Mouse (Mus musculus) midbrain, embryonic 11.5 days (tissue): ENCODE data around the gene Gpr152. TPM values are rescaled to one million over a fixed set of nuclear protein-coding genes. Genes with fewer than 3 reads are reported as not detected.
A peak's percentile ranks its signal among the peaks of the same experiment; 100 is the strongest.
"Not testable (repeated sequence)": the region's sequence is repeated elsewhere in the genome, so short reads cannot be mapped to it uniquely, and the experiment has no call there.

Experiments used
- ATAC-seq: fragments of 200-750 bp; cut with Nextera tagmentation; 2 replicates; pipeline ENCODE4 v1.8.0; 2017; ENCODE audit warnings: moderate TSS enrichment, moderate library complexity; ENCODE audit not compliant: low FRiP score
- DNase-seq: peaks from one replicate; pipeline ENCODE4 v3.0.0; 2015; ENCODE audit warnings: low spot score; ENCODE audit errors: missing footprints
- H3K27ac ChIP-seq: fragments of 300-500 bp; sonication (generic); 2 replicates; pipeline ENCODE4 v1.5.1; 2014; ENCODE audit warnings: low read depth, low read length
- H3K27me3 ChIP-seq: fragments of 300-500 bp; sonication (generic); 2 replicates; pipeline ENCODE4 v1.6.1; 2014; ENCODE audit warnings: mild to moderate bottlenecking, low read length, moderate library complexity, mixed read lengths; ENCODE audit not compliant: control insufficient read depth, insufficient read depth
- H3K36me3 ChIP-seq: fragments of 300-500 bp; sonication (generic); 2 replicates; pipeline ENCODE4 v1.6.1; 2014; ENCODE audit warnings: mild to moderate bottlenecking, low read length, moderate library complexity, mixed read lengths; ENCODE audit not compliant: control insufficient read depth, insufficient read depth
- H3K4me1 ChIP-seq: fragments of 300-500 bp; sonication (generic); 2 replicates; pipeline ENCODE4 v1.6.1; 2014; ENCODE audit warnings: low read length; ENCODE audit not compliant: control insufficient read depth, insufficient read depth
- H3K4me2 ChIP-seq: fragments of 300-500 bp; sonication (generic); 2 replicates; pipeline ENCODE4 v1.6.1; 2014; ENCODE audit warnings: mild to moderate bottlenecking, moderate library complexity
- H3K4me3 ChIP-seq: fragments of 300-500 bp; sonication (generic); 2 replicates; pipeline ENCODE4 v1.5.1; 2014; ENCODE audit warnings: low read depth, low read length
- H3K9ac ChIP-seq: fragments of 300-500 bp; sonication (generic); 2 replicates; pipeline ENCODE4 v1.6.1; 2014; ENCODE audit warnings: low read length
- H3K9me3 ChIP-seq: fragments of 300-500 bp; sonication (generic); 2 replicates; pipeline ENCODE4 v1.6.1; 2016; ENCODE audit warnings: low read length; ENCODE audit not compliant: control insufficient read depth
- WGBS: fragments of 180-500 bp; shearing (Covaris S2); extraction: QIAGEN DNeasy Blood & Tissue Kit; methylation state at CpG from one replicate; pipeline ENCODE4 v1.1.7; 2014; 5-methylcytosine and 5-hydroxymethylcytosine counted together
- polyA plus RNA-seq: library from polyadenylated mRNA; unstranded; fragments of >200 nt; fragmentation: Nextera tagmentation; extraction: Ambion mirVana; gene quantifications from 2 replicates; pipeline ENCODE4 v1.2.1, GENCODE M21; 2014

The Gpr152 gene
- polyA plus RNA-seq, 1 experiment from 2014 or later, result not detected

- Histone ChIP-seq H3K9ac (no peak overlapping the region), H3K4me1 (peaks cover 3% of the 10 kb centered on the region), H3K27ac (no peak overlapping the region), H3K4me2 (no peak overlapping the region), H3K4me3 (no peak overlapping the region), H3K36me3 (peaks cover 5% of the 10 kb centered on the region), H3K27me3 (no peaks in the 10 kb centered on the region), H3K9me3 (no peaks in the 10 kb centered on the region)
- DNase-seq (peak; percentile 12), ATAC-seq (no peak)
- whole genome bisulfite sequencing, result 82% methylated on average over 11 of the region's 11 CpGs
Measured at GRCm38 (mm10) chr19:4115816-4116215, 23.8 kb upstream of the Gpr152 start.

GRCm38 (mm10) chr19:4117006-4117405 is 22.6 kb upstream of the Gpr152 start:
- H3K27ac ChIP-seq, result no peak overlapping the region
- H3K4me2 ChIP-seq, result no peak overlapping the region
- no peak overlapping the region for H3K4me3 ChIP-seq
- WGBS, result 97% methylated on average over 7 of the region's 7 CpGs
- DNase-seq, result peak; percentile 49
- H3K9ac ChIP-seq, result no peak overlapping the region
- no peaks in the 10 kb centered on the region for H3K9me3 ChIP-seq
- no peaks in the 10 kb centered on the region for H3K27me3 ChIP-seq
- peaks cover 5% of the 10 kb centered on the region for H3K4me1 ChIP-seq
- peaks cover 5% of the 10 kb centered on the region for H3K36me3 ChIP-seq
- no peak for ATAC-seq

- Histone ChIP-seq H3K4me3 (no peak overlapping the region), H3K4me1 (peaks cover 5% of the 10 kb centered on the region), H3K27me3 (no peaks in the 10 kb centered on the region), H3K36me3 (peaks cover 5% of the 10 kb centered on the region), H3K4me2 (no peak overlapping the region), H3K27ac (no peak overlapping the region), H3K9me3 (no peaks in the 10 kb centered on the region), H3K9ac (no peak overlapping the region)
- no peak for ATAC-seq
- DNase-seq, result no peak
- 97% methylated on average over 2 of the region's 2 CpGs for WGBS
Measured at GRCm38 (mm10) chr19:4118350-4118749, 21.2 kb upstream of the Gpr152 start.

- no peaks in the 10 kb centered on the region for H3K27me3 ChIP-seq
- ATAC-seq (no peak), DNase-seq (no peak)
- H3K4me1 ChIP-seq, result peaks cover 5% of the 10 kb centered on the region
- H3K36me3 ChIP-seq, result no peaks in the 10 kb centered on the region
- H3K4me3 ChIP-seq, result no peak overlapping the region
- no peak overlapping the region for H3K9ac ChIP-seq
- H3K27ac ChIP-seq, result no peak overlapping the region
- H3K4me2 ChIP-seq, result no peak overlapping the region
- no peaks in the 10 kb centered on the region for H3K9me3 ChIP-seq
- 91% methylated on average over 6 of the region's 6 CpGs for WGBS
Measured at GRCm38 (mm10) chr19:4119716-4120487, 19.7 kb upstream of the Gpr152 start.

- no peak for DNase-seq
- no peaks in the 10 kb centered on the region for H3K36me3 ChIP-seq
- peak overlapping the region; percentile 44 for H3K4me2 ChIP-seq
- no peak overlapping the region for H3K27ac ChIP-seq
- no peak overlapping the region for H3K4me3 ChIP-seq
- no peaks in the 10 kb centered on the region for H3K27me3 ChIP-seq
- WGBS, result 92% methylated on average over 2 of the region's 2 CpGs
- ATAC-seq, result no peak; the same call in 1 of the 2 replicates
- H3K9me3 ChIP-seq, result no peaks in the 10 kb centered on the region
- H3K4me1 ChIP-seq, result peaks cover 8% of the 10 kb centered on the region
- no peak overlapping the region for H3K9ac ChIP-seq
Measured at GRCm38 (mm10) chr19:4120496-4120895, 19.1 kb upstream of the Gpr152 start.

- Histone ChIP-seq H3K9me3 (no peaks in the 10 kb centered on the region), H3K9ac (peak overlapping the region; percentile 62), H3K27me3 (no peaks in the 10 kb centered on the region), H3K27ac (peak overlapping the region; percentile 46), H3K36me3 (no peaks in the 10 kb centered on the region), H3K4me1 (peaks cover 8% of the 10 kb centered on the region), H3K4me3 (peak overlapping the region; percentile 31), H3K4me2 (peak overlapping the region; percentile 44)
- ATAC-seq, result peak; percentile 80
- peak; percentile 100 for DNase-seq
- WGBS, result 4% methylated on average over 38 of the region's 38 CpGs
Measured at GRCm38 (mm10) chr19:4121097-4121805, 18.3 kb upstream of the Gpr152 start.

GRCm38 (mm10) chr19:4121896-4122295 is 17.7 kb upstream of the Gpr152 start:
- H3K27me3 ChIP-seq, H3K4me3 ChIP-seq, H3K36me3 ChIP-seq, H3K9ac ChIP-seq, ATAC-seq, H3K9me3 ChIP-seq, H3K27ac ChIP-seq, DNase-seq, H3K4me2 ChIP-seq: not testable (repeated sequence)
- 60% methylated on average over 6 of the region's 6 CpGs for WGBS
- H3K4me1 ChIP-seq, result peaks cover 14% of the 10 kb centered on the region

GRCm38 (mm10) chr19:4122411-4123370 is 16.9 kb upstream of the Gpr152 start:
- ATAC-seq, result no peak
- H3K4me3 ChIP-seq, result no peak overlapping the region
- no peak overlapping the region for H3K9ac ChIP-seq
- H3K4me2 ChIP-seq, result no peak overlapping the region
- H3K36me3 ChIP-seq, result no peaks in the 10 kb centered on the region
- no peaks in the 10 kb centered on the region for H3K9me3 ChIP-seq
- DNase-seq, result peak; percentile 66
- 86% methylated on average over 7 of the region's 7 CpGs for WGBS
- peaks cover 16% of the 10 kb centered on the region for H3K4me1 ChIP-seq
- no peaks in the 10 kb centered on the region for H3K27me3 ChIP-seq
- no peak overlapping the region for H3K27ac ChIP-seq
